Mouse (Mus musculus) 3134 (cell line): Measurements from ENCODE around the gene Tmem217.
"Not testable (repeated sequence)": the region's sequence is repeated elsewhere in the genome, so short reads cannot be mapped to it uniquely, and the experiment has no call there.

ENCODE experiments used
- DNase-seq: peaks from one replicate; pipeline ENCODE4 v3.0.0-alpha.2; 2011; ENCODE audit warnings: low spot score; ENCODE audit not compliant: insufficient read length; ENCODE audit errors: extremely low read depth

Gene Tmem217

DNA sequence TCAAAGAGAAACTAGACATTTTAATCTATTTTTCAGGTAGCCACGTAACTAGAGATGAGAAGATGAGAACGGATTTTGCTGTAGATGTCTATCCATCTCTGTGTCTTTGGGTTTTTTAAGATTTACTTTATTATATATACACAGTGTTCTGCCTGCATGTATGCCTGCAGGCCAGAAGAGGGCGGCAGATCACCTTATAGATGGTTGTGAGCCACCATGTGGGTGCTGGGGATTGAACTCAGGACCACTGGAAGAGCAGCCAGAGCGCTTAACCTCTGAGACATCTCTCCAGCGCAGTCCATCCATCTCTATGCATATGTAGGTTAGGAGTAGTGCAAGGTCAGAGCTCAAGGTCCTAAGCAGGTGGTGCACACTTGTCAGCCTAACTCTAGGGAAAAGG is 48.5 kb downstream of the Tmem217 start:
- DNase-seq = no peak

DNA sequence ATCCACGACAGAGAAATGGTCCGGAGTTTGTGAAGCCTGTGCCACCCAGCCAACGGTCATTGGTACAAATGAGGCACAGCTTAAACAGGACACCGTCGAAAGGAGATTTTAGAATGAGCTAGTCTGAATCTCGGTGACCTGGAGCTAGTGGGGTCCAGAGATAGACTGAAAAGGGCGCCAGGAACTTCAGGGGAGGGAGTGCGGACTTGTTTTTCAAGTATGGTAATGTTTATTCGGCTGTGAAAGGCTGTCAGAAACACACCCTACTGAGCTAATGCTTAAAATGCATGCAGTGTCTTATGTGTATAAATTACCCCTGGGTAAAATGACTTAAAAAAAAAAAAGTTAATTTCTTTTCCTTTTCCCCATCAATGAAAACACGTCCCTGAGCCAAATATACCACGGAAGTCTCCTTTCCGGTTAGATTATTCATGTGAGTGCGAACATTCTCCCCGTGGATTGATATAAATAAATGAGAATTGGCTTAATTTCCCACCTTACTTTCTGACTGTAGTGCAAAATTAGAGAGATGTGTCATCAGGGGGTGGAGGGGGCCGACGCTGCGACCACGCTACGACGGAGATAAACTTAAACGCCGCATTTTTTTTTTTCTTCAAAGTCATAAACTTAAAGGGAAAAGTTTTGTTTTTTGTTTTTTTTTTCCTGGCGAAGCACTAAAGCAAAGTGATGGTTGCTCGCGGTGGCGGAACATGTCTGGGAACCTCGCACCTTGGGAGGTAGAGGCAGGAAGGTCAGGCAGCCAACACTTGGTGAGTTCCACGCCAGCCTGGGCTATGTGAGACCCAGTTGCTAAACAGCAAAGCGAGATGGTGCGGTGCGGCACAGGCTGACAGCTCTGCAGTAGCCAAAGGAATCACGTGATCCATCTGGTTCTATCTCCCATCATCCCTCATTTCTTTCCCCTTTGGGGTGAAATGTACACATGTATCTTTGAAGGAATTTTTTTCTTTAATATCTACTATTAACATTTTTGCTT is 49.2 kb downstream of the Tmem217 start:
- DNase-seq = no peak

DNA sequence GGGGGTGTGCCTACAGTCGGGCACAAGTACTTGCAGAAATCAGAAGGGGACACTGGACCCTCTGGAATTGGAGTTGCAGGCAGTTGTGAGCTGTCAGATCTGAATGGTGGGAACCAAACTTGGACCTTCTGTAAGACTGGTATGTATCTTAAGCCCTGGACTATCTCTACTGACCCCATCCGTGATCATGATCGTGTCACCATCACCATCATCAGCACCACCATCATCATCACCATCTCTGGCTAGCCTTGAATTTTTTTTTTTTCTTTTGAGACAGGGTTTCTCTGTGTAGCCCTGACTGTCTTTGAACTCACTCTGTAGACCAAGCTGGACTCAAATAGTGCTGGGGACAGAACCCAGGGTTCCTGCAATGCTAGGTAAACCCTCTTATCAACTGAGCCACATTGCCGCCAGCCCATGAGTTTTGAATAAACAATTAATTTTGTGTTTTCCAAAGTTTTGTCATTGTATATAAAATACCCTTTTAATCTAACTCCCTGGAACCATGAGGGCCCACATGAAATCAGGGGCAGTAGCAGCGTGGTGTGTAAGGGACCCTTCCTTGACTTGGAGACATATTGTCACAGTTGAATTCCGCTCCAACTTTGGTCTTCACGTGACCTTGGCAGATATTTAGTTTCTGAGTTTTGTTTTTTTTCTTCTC is 50.0 kb downstream of the Tmem217 start:
- no peak for DNase-seq

DNA sequence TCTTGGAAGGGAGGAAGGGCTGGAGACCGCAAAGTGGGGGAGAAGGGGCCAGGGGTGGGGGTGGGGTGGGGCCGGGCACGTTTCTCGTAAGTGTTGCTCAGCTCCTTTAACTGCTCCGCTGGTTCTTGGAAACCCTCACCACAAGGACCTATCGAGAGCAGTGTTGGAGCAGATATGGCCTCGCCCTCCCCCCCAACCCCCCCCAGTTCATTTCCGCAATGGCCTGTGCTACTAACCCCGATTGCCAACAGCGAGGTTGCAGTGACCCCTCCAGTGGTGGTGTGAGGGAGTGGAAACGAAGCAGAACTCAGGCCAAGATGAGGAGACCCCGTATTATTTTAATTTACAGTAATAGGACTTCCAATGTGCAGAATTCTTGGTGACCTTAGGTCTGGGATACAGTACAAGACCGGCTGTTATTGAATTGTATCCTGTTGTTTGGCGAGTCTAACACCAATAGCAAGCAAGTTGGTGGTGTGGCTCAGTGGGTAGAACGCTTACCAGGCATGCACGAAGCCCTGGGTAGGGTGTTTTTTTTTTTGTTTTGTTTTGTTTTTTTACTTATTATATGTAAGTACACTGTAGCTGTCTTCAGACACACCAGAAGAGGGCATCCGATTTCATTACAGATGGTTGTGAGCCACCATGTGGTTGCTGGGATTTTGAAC is 51.2 kb downstream of the Tmem217 start:
- no peak for DNase-seq

DNA sequence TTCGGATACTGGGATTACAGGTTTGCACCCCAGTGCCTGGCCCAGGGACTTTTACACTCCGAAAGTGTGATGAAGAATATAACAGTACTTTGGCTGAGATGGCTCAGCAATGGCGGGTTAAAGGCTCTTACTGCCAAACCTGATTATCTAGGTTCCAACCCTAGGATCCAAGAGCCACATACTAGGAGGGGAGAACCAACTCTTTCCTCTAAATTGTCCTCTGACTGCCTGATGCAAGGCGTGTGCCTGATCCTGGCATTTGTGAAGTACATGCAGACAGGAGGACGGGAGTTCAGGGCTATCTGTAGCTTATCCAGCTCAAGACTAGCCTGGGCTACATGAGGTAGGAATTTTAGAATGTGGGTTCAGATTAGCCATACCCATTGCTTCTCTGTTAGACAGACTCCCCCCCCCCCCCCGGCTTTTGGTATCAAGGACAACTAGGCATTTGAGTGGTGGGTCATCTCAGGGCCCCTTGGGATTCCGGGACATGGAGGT is 51.9 kb downstream of the Tmem217 start:
- no peak for DNase-seq

DNA sequence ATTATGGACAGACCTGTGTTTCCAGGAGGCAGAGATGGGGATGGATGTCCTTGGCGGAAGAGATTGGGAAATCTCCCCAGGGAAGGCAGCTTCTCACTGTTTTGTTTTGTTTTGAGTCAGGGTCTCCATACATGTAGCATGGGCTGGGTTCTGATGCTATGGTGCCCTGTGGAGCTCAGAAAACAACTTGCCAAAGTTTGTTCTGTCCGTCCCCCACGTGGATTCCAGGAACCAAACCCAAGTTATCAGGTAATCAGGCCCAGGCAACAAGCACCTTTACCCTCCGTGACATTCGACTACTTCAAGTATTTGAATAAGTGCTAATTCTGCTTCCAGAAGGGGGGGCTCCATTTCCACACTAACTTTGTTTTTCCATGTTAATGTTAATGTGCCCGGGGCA is 52.7 kb downstream of the Tmem217 start:
- DNase-seq = no peak

DNA sequence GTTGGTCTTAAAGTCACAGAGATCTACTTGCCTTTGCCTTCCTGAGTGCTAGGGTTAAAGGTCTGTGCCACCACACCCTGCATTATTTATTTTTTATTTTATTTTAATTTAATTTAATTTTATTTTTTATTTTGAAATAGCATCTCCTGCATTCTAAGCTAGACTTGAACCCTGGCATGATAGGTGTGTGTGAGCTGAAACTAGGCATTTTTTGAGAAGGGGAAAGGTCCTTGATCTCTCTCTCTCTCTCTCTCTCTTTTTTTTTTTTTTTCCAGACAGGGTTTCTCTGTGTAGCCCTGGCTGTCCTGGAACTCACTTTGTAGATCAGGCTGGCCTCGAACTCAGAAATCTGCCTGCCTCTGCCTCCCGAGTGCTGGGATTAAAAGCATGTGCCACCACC is 53.2 kb downstream of the Tmem217 start:
- DNase-seq = not testable (repeated sequence)

DNA sequence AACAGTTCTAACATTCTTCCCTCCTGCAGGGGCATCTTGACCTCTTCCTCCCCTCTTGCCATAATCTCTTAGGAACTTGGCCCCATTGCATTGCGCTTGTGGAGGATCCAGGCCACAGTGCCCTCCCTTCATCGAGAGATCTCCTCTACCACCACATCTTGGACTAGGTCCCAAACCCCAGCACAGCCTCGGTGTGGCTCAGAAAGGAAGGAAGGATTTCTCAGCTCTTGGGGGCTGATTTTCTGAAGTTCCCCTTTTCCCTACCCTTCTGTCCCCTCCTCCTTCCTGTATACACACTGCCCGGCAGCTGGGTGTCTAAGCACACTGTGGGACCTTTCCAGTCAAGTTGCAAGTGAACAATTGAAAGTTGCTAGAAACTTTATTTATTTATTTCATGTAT is 54.2 kb downstream of the Tmem217 start:
- DNase-seq = no peak

DNA sequence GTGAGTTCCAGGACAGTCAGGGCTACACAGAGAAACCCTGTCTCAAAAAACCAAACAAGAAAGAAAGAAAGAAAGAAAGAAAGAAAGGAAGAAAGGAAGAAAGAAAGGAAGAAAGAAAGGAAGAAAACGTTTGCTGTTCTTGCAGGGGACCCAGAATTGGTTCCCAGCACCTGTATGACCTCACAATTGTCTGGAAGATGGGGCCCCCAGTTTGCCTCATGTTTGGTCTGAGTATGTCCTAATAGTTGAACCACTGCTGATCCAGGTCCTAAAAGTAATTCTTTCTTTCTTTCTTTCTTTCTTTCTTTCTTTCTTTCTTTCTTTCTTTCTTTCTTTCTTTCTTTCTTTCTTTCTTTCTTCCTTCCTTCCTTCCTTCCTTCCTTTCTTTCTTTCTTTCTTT is 54.7 kb downstream of the Tmem217 start:
- DNase-seq = not testable (repeated sequence)

DNA sequence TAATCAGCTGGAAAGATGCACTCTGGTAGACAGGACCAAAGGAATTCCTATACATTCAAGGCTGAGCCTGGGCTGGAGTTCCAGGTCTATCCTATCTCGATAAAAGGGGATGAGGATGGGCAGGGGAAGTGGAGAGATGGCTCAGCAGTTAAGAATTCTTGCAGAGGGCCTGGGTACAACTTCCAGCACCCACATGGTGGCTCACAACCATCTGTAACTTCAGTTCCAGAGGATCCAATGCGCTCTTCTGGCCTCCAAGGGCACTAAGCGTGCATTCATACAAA is 55.2 kb downstream of the Tmem217 start:
- DNase-seq = no peak

DNA sequence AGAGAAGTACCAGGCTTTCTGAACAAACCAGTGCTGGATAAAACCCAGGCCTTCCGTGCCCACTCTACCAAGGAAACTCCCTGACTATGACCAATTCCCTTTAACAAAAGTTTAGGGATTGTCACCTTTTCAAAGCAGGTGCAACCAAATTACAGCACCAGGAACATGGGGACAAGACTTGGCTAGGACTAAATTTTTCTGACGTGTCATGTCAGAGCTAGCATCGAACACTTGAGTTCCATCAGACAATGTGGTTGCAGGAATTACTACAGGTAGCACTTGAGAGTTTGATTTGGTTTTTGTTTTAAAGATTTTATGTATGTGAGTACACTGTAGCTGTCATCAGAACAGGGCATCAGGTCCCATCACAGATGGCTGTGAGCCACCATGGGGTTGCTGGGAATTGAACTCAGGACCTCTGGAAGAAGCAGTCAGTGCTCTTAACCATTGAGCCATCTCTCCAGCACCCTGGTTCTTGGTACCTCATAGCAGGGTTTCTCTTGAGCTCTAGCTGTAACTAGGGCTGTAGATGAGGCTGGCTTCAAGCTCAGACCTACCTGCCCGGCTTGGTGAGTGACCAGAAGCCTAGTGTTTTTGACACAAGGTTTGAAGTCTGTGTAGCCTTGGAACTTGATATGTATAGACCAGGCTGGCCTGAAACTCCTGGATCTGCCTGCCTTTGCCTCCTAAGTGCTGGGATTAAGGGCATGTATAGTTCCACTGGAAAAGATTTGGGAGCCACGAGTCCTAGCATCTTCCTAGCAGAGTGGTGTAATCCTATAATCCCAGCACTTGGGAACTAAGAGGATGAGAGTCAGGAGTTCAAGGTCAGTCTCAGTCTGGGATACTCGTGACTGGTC is 55.7 kb downstream of the Tmem217 start:
- DNase-seq = no peak

DNA sequence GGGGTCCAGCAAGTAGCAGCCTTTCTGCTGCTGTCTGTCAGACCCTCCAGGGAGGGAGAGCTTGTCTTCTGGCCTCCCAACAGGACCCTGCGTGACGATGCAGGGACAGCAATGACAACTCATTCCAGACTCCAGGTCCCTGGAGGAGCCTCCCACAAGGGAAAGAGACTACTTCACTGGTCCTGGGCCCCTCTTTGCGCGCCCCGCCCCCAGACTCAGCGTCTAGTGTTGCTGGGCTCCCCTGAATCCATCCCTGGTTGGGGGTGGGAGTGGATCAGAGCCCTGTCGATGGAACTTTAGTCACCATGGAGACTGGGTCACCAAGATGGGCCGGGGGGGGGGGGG is 57.5 kb downstream of the Tmem217 start:
- DNase-seq = no peak

DNA sequence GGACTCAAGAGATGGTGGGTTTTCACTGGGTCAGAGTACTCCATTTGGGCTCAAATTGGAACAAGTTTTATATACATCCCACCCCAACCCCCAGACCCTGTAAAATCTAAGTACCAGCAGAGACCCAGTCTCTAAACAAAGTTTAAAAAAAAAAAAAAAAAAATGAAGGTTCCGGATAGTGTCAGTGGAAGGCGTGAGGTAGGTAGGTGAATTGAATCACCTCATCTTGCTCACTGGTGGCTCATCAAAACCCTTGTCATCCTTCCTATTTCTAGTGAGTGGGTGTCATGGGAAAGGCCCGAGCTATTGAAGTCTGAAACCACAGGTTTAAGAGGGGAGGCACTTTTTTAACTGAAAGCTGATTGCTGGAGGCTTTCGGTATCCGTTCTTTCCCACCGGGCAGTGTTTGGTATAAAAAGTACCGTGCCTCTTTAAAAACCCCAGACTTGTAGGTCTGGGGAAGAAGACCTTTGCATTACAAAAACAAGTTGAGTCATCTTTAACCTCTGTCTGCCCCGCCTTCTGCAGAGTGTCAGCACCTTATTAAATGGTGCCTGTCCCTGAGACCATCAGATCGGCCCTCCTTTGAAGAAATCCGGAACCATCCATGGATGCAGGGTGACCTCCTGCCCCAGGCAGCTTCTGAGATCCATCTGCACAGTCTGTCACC is 58.0 kb downstream of the Tmem217 start:
- no peak for DNase-seq

DNA sequence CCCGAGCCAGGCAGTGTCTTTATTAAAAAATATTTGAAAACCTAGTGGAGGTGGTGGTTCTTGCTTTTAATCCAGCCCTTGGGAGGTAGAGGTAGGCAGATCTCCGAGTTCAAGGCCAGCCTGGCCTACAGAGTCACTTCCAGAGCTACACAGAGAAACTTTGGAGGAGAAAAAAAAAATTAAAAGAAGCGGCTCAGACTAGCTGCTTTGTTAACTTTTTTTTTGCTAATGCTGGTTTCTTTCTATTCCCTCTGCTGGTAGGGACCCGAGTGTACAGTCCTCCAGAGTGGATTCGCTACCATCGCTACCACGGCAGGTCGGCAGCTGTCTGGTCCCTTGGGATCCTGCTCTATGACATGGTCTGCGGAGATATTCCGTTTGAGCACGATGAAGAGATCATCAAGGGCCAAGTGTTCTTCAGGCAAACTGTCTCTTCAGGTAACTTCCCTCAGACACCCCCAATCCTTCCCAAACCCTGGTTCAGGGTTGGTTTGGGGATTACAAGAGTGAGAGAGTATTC is 58.7 kb downstream of the Tmem217 start:
- DNase-seq = no peak

DNA sequence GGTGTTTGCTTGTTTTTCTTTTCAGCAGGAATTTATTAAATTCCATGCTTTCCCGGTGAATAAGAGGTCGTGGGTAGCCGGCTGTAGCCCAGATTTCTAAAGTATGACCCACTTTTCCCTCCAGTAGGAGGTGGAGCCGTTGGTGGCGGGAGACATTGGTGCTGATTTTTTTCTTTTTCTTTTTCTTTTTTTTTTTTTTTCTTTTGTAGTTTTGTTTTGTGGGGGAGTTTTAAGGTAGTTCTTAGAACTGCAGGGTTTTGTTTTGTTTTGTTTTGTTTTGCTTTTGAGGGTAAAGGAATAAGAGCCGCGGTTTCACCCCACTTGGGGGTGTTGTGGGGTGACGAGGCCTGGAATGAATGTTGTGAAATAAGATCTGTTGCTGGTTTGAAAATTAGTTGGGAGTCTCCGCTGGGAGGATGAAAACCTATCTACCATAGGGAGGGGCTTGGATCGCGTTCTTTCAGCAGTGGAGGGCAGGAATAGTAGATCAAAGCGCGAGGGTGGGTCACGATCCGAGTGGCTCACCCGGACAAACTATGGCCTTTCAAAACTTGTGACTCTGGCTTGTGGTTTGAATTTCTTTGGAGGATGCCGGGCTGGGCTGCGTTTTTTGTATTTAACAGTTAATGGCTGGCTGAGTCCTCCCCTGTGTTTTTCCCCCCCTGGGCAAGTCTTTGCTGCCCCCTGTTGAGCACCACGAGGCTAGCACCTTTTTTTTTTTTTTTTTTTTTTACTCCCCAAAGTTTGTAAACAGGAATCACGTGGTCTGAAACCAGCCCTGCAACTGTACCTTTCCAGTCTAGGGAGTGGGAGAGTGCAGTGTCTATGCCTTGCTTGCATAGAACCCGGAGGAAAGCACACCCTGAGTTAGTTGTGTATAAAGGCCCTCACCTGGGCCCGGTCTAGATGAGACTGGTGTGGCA is 59.7 kb downstream of the Tmem217 start:
- peak; percentile 74 for DNase-seq

DNA sequence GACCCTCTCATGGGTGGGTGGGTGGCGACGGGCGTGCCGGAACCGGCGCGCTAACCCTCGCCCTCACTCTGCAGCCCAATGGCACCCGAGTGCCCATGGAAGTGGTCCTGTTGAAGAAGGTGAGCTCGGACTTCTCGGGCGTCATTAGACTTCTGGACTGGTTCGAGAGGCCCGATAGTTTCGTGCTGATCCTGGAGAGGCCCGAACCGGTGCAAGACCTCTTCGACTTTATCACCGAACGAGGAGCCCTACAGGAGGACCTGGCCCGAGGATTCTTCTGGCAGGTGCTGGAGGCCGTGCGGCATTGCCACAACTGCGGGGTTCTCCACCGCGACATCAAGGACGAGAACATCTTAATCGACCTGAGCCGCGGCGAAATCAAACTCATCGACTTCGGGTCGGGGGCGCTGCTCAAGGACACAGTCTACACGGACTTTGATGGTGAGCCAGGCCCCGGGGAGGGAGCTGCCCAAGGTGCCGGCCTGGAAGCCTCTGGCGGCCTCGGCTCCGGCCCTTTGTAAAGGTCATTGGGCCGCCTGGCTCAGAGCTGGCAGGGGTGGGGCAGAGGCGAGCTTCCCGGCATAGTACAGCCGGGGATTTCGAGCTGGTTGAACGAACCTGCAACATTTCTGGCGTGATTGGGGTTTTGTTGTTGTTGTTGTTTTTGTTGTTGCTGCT is 60.5 kb downstream of the Tmem217 start:
- peak; percentile 77 for DNase-seq

DNA sequence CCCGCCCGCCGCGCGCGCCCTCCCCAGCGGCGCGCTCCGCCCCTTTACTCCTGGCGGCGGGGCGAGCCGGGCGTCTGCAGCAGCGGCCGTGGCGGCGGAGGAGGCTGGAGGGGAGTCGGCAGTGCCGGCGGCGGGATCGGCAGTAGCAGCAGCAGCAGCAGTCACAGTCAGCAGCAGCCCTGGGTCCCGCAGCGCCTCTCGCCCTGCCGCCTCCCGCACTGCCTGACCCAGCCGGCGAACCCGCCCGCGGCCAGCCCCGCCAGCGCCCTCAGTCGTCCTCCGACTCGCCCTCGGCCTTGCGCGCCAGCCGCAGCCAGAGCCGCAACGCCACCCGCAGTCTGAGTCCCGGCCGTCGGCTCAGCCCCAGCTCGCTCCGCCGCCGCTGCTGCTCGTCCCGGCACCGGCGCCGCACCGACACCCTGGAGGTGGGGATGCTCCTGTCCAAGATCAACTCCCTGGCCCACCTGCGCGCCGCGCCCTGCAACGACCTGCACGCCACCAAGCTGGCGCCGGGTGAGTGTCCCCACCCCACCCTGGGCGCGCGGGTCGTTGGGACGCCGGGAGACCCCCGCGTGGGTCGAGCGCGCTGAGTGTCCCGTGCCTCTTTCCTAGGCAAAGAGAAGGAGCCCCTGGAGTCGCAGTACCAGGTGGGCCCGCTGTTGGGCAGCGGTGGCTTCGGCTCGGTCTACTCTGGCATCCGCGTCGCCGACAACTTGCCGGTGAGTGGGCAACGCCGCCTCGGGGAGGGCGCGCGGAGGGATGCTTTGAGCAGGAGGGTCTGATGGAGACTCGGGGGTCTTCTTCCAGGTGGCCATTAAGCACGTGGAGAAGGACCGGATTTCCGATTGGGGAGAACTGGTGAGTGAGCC is 61.2 kb downstream of the Tmem217 start, which contains the start of gene Pim1:
Pim1 (plus strand) TSS at position 41 of the 869 bp plus-strand sequence.
- no peak for DNase-seq
